Mouse (Mus musculus): Measurements from ENCODE around the gene Cdkn2d.
A peak's percentile ranks its signal among the peaks of the same experiment; 100 is the strongest.
"Not testable (repeated sequence)": the region's sequence is repeated elsewhere in the genome, so short reads cannot be mapped to it uniquely, and the experiment has no call there.

Cdkn2d gene

GRCm38 (mm10) chr9:21275727-21276126 is 15.5 kb downstream of the Cdkn2d start:
- DNase-seq (ENCODE audit: low read depth, low spot score): no peak

GRCm38 (mm10) chr9:21275013-21275710 is 16.0 kb downstream of the Cdkn2d start:
- DNase-seq (ENCODE audit: low read depth, low spot score): no peak

GRCm38 (mm10) chr9:21274336-21274735 is 16.9 kb downstream of the Cdkn2d start:
- DNase-seq (ENCODE audit: low read depth, low spot score): no peak

GRCm38 (mm10) chr9:21273520-21274228 is 17.5 kb downstream of the Cdkn2d start:
- no peak for DNase-seq (ENCODE audit: low read depth, low spot score)

- DNase-seq (ENCODE audit: low read depth, low spot score): no peak
Measured at GRCm38 (mm10) chr9:21273094-21273493, 18.1 kb downstream of the Cdkn2d start.

GRCm38 (mm10) chr9:21272391-21272790 is 18.8 kb downstream of the Cdkn2d start:
- no peak for DNase-seq (ENCODE audit: low read depth, low spot score)

- not testable (repeated sequence) for DNase-seq (ENCODE audit: low read depth, low spot score)
Measured at GRCm38 (mm10) chr9:21269590-21269989, 21.6 kb downstream of the Cdkn2d start.

- no peak for DNase-seq (ENCODE audit: low read depth, low spot score)
Measured at GRCm38 (mm10) chr9:21268305-21268704, 22.9 kb downstream of the Cdkn2d start.

GRCm38 (mm10) chr9:21266889-21267288 is 24.3 kb downstream of the Cdkn2d start:
- DNase-seq (ENCODE audit: low read depth, low spot score): no peak

- no peak for DNase-seq (ENCODE audit: low read depth, low spot score)
Measured at GRCm38 (mm10) chr9:21265611-21266010, 25.6 kb downstream of the Cdkn2d start.

GRCm38 (mm10) chr9:21265000-21265561 is 26.1 kb downstream of the Cdkn2d start, which contains the start of gene Atg4d:
TSS of gene Atg4d (plus strand) at chr9:21265293.
- DNase-seq (ENCODE audit: low read depth, low spot score): peak; percentile 99

- no peak for DNase-seq (ENCODE audit: low read depth, low spot score)
Measured at GRCm38 (mm10) chr9:21264272-21264999, 26.8 kb downstream of the Cdkn2d start.

GRCm38 (mm10) chr9:21261831-21262230 is 29.4 kb downstream of the Cdkn2d start:
- no peak for DNase-seq (ENCODE audit: low read depth, low spot score)

GRCm38 (mm10) chr9:21260491-21261040 is 30.6 kb downstream of the Cdkn2d start:
- no peak for DNase-seq (ENCODE audit: low read depth, low spot score)

GRCm38 (mm10) chr9:21256349-21256748 is 34.9 kb downstream of the Cdkn2d start:
- not testable (repeated sequence) for DNase-seq (ENCODE audit: low read depth, low spot score)

GRCm38 (mm10) chr9:21254690-21255089 is 36.5 kb downstream of the Cdkn2d start:
- DNase-seq (ENCODE audit: low read depth, low spot score): no peak

GRCm38 (mm10) chr9:21251116-21251735 is 40.0 kb downstream of the Cdkn2d start:
- DNase-seq (ENCODE audit: low read depth, low spot score): no peak

- DNase-seq (ENCODE audit: low read depth, low spot score): no peak
Measured at GRCm38 (mm10) chr9:21250509-21250908, 40.7 kb downstream of the Cdkn2d start.

GRCm38 (mm10) chr9:21249629-21250508 is 41.3 kb downstream of the Cdkn2d start:
- no peak for DNase-seq (ENCODE audit: low read depth, low spot score)

GRCm38 (mm10) chr9:21248326-21248725 is 42.9 kb downstream of the Cdkn2d start, which contains the start of gene S1pr5:
TSS of gene S1pr5 (minus strand) at chr9:21248443.
- DNase-seq (ENCODE audit: low read depth, low spot score): no peak

Measured in retina, postnatal 7 days (tissue).